Mouse (Mus musculus): ENCODE measurements around the gene Gm13043.
"Not testable (repeated sequence)": the region's sequence is repeated elsewhere in the genome, so short reads cannot be mapped to it uniquely, and the experiment has no call there.

Gm13043 gene

DNA sequence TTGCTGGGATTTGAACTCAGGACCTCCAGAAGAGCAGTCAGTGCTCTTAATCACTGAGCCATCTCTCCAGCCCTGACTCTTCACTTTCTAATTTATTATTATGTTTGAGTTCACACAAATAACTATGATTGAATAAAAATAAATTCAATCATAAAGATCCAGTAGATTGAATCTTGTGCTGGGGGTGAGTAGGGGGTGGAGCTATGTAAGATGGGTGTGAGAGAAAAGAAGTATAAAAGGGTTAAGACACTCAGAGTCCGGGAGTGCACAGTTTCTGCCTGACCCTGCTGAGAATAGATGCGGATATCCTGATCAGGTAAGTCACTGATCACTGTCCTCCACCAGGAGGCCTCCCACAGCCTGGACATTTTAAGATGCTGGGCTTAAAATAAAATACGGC lies at the start of gene Gm13043:
Gene Gm13043 (plus strand): TSS at position 301 of the 400 bp plus-strand sequence.
- DNase-seq (ENCODE audit: low read depth) = no peak

GRCm38 (mm10) chr4:143535654-143536053 lies 24.5 kb downstream of the Gm13043 start, which contains the start of gene Gm13040:
TSS of gene Gm13040 (plus strand) at chr4:143535954.
- DNase-seq (ENCODE audit: low read depth) = not testable (repeated sequence)

GRCm38 (mm10) chr4:143551400-143551799 lies 40.3 kb downstream of the Gm13043 start, which contains the start of the genes BC080695 and Gm13057:
TSS of gene BC080695 (plus strand) at chr4:143551700.
TSS of gene Gm13057 (plus strand) at chr4:143551709.
- not testable (repeated sequence) for DNase-seq (ENCODE audit: low read depth)

Data from induced T-regulatory cell, adult 2 months (primary cell).